Mouse (Mus musculus): Measurements from ENCODE around the gene Tle1. TPM values are rescaled to one million over a fixed set of nuclear protein-coding genes. Genes with fewer than 3 reads are reported as not detected.

Tle1 gene
- polyA plus RNA-seq, 1 experiment from 2014 or later: 6.0 TPM

GRCm38 (mm10) chr4:72165765-72166164 lies 35.0 kb downstream of the Tle1 start:
- DNase-seq (ENCODE audit: low spot score): no peak

- no peak for DNase-seq (ENCODE audit: low spot score)
These were observed 38.1 kb downstream of the Tle1 start for GRCm38 (mm10) chr4:72162445-72163218.

- no peak for DNase-seq (ENCODE audit: low spot score)
These were observed 40.6 kb downstream of the Tle1 start for GRCm38 (mm10) chr4:72160102-72160511.

- no peak for DNase-seq (ENCODE audit: low spot score)
These were observed 42.8 kb downstream of the Tle1 start for GRCm38 (mm10) chr4:72157931-72158371.

GRCm38 (mm10) chr4:72150460-72151131 lies 50.1 kb downstream of the Tle1 start:
- DNase-seq (ENCODE audit: low spot score): no peak

- DNase-seq (ENCODE audit: low spot score): no peak
These were observed 54.7 kb downstream of the Tle1 start for GRCm38 (mm10) chr4:72146003-72146402.

- no peak for DNase-seq (ENCODE audit: low spot score)
These were observed 56.2 kb downstream of the Tle1 start for GRCm38 (mm10) chr4:72144541-72144940.

GRCm38 (mm10) chr4:72140706-72141105 lies 60.0 kb downstream of the Tle1 start:
- no peak for DNase-seq (ENCODE audit: low spot score)

- no peak for DNase-seq (ENCODE audit: low spot score)
These were observed 61.1 kb downstream of the Tle1 start for GRCm38 (mm10) chr4:72139475-72140120.

GRCm38 (mm10) chr4:72138264-72139080 lies 62.2 kb downstream of the Tle1 start:
- DNase-seq (ENCODE audit: low spot score): no peak

- DNase-seq (ENCODE audit: low spot score): no peak
These were observed 68.1 kb downstream of the Tle1 start for GRCm38 (mm10) chr4:72132646-72133045.

- DNase-seq (ENCODE audit: low spot score): no peak
These were observed 73.1 kb downstream of the Tle1 start for GRCm38 (mm10) chr4:72127596-72127995.

GRCm38 (mm10) chr4:72124790-72125189 lies 75.9 kb downstream of the Tle1 start:
- DNase-seq (ENCODE audit: low spot score): no peak

- DNase-seq (ENCODE audit: low spot score): no peak
These were observed 77.9 kb downstream of the Tle1 start for GRCm38 (mm10) chr4:72122837-72123236.

- DNase-seq (ENCODE audit: low spot score): no peak
These were observed 78.4 kb downstream of the Tle1 start for GRCm38 (mm10) chr4:72122343-72122742.

GRCm38 (mm10) chr4:72120050-72120449 lies 80.7 kb downstream of the Tle1 start:
- DNase-seq (ENCODE audit: low spot score): no peak

GRCm38 (mm10) chr4:72105702-72106101 lies 95.0 kb downstream of the Tle1 start:
- no peak for DNase-seq (ENCODE audit: low spot score)

- no peak for DNase-seq (ENCODE audit: low spot score)
These were observed 96.5 kb downstream of the Tle1 start for GRCm38 (mm10) chr4:72104186-72104585.

- no peak for DNase-seq (ENCODE audit: low spot score)
These were observed 112.9 kb downstream of the Tle1 start for GRCm38 (mm10) chr4:72087811-72088210.

- no peak for DNase-seq (ENCODE audit: low spot score)
These were observed 131.6 kb downstream of the Tle1 start for GRCm38 (mm10) chr4:72069111-72069534.

- DNase-seq (ENCODE audit: low spot score): no peak
These were observed 132.8 kb downstream of the Tle1 start for GRCm38 (mm10) chr4:72067937-72068336.
